Mouse (Mus musculus): ENCODE data around the gene Sla2. TPM values are rescaled to one million over a fixed set of nuclear protein-coding genes. Genes with fewer than 3 reads are reported as not detected.
"Not testable (repeated sequence)": the region's sequence is repeated elsewhere in the genome, so short reads cannot be mapped to it uniquely, and the experiment has no call there.

The Sla2 gene
- polyA plus RNA-seq, 2 experiments from 2014 or later, result 57.8 to 67.4 TPM

DNA sequence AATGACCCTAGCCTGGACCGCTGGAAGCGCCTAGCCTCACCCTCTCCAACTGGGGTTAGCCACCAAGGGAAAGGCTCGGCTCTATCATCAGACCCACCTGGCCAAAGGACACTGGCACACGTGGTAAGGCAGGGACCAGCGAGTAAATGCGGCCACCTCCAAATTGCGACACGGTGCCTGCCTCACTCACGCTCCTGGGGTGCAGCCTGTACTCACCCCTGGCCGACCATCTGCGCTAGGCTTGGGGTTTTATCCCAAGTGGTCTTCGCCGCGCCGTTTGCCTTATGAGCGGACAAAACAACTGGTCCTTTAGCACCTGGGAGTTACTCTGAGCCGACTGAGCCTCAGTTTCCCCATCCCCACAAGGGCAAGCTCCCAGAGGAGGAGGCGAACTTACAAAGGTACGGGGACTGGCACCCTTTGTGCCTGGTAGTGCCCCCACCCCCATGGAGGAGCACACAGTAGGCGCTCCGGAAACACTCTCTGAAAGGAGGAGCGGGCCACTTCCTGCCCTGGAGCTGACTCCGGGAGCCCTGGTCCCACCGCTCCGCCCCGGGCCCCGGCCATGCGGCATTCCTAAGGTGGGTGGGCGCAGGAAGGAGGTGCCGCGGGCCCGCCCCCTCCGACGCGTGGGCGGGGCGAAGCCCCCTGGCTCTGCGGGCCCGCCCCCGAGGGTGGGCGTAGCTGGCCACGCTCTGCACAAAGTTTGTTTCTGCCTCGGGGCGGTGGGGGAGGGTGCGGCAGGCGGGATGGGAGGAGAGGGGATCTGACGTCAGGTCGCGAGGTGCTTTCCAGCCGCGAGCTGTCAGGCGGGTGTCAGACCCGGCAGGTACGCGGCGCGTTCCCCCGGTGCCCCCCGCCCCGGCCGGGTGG, 47.4 kb downstream of the Sla2 start, which contains the start of gene Tgif2:
Gene Tgif2, plus strand, starts transcription at position 689 of the 873 bp plus-strand sequence.
- peak; percentile 76 for ATAC-seq

DNA sequence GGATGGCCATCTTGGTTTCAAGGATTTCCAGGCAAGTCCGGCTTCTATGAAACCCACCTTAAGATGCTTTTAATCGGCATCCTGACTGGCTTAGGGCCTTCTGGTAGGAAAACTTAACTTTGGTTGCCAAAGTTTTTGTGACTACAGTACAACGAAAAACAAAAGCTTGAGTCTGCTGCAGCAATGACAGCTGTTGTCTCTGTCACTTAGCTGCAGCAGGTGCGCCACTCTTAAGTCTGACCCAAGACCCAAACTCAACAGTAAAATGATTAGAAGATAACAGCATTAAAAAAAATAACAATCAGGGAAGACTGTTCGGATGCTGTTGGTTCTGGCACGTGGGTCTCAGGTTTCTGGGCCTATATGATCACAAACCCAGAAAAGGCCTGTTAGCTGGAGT, 48.2 kb downstream of the Sla2 start:
- ATAC-seq, result no peak

DNA sequence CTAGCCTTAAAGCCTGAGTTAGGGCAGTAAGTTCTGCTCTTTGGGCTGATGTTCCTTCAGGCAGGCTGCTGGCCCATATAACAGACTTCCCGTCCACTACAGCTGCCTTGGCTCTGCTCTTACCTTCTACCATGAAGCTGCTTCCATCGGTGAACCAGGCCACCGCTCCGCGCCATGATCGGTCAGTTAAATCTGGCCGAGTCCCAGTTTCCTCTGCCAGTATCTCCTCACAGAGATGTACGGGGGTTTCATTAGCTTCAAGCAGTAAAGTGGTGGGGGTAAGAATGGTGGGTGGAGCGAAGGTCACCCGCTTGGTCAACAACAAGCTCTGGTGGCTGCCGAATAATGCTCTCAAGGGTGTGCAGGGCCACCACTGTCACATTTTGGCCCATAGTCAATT, 52.7 kb downstream of the Sla2 start:
- ATAC-seq, result no peak

DNA sequence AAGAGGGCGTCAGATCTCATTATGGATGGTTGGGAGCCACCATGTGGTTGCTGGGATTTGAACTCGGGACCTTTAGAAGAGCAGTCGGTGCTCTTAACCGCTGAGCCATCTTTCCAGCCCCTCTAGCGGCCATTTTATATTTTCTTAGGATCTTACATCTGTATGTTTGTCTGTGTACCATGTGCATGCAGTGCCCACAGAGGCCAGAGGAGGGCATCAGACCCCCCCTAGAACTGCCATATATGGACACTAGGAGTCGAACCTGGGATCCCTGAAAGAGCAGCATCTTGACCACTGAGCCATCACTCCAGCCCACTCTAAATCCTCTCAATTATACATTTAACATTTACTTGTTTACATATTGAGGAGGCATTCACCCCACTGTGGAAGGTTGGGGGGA, 61.9 kb downstream of the Sla2 start:
- not testable (repeated sequence) for ATAC-seq

Other genes starting within 250 kb of the Sla2 start
- not detected for gene Myl9, start 111.8 kb downstream of the Sla2 start, polyA plus RNA-seq (2017; shearing (Covaris generic))
- 1 to 10 TPM; 5.2 to 8.5 TPM for gene Tgif2, start 47.2 kb downstream of the Sla2 start, polyA plus RNA-seq (2017; shearing (Covaris generic))
- gene 4930518I15Rik, start 29.2 kb downstream of the Sla2 start, polyA plus RNA-seq (2017; shearing (Covaris generic)), result 10 to 100 TPM; 16.3 to 25.4 TPM
- gene Rab5if, start 24.1 kb downstream of the Sla2 start, polyA plus RNA-seq (2017; shearing (Covaris generic)), result 1 to 10 TPM; 4.1 to 7.6 TPM
- 100 to 1,000 TPM; 107 to 115 TPM for gene Ndrg3, start 104.9 kb upstream of the Sla2 start, polyA plus RNA-seq (2017; shearing (Covaris generic))
- gene Dsn1, start 120.0 kb upstream of the Sla2 start, polyA plus RNA-seq (2017; shearing (Covaris generic)), result 10 to 100 TPM; 16.0 to 17.1 TPM
- under 1 TPM in 1 of 2 experiments, not detected in 1; 0.05 TPM for gene Soga1, start 192.1 kb upstream of the Sla2 start, polyA plus RNA-seq (2017; shearing (Covaris generic))
- gene Tldc2, start 199.9 kb upstream of the Sla2 start, polyA plus RNA-seq (2017; shearing (Covaris generic)), result not detected
- gene Samhd1, start 248.1 kb upstream of the Sla2 start, polyA plus RNA-seq (2017; shearing (Covaris generic)), result 100 to 1,000 TPM; 574 to 641 TPM

Data from activated CD4-positive, CD25-positive, alpha-beta regulatory T cell, adult 4 months (primary cell).